Mouse (Mus musculus) megakaryocyte, embryonic 14.5 days (primary cell): ENCODE measurements at regions not wholly inside any gene's neighbourhood (a gene's known extent, or its start where the extent isn't known, plus 50 kb on each side); places are given as distances from the start of the nearest gene placed in this dataset.

Source experiments
- H3K27me3 ChIP-seq: replicated peaks from 2 replicates; pipeline ENCODE3; 2012; ENCODE audit warnings: inconsistent platforms
- H3K36me3 ChIP-seq: replicated peaks from 2 replicates; pipeline ENCODE3; 2012; ENCODE audit warnings: low read length, inconsistent platforms, mixed read lengths
- H3K4me1 ChIP-seq: 2 replicates; pipeline ENCODE4 v1.6.1; 2012; ENCODE audit warnings: inconsistent platforms
- H3K4me3 ChIP-seq: replicated peaks from 2 replicates; pipeline ENCODE3; 2012; ENCODE audit warnings: moderate library complexity, mild to moderate bottlenecking, inconsistent platforms
- H3K9me3 ChIP-seq: 2 replicates; pipeline ENCODE4 v1.6.1; 2012; ENCODE audit warnings: inconsistent platforms
- FLI1 ChIP-seq: IDR thresholded peaks from 2 replicates; pipeline ENCODE4 v1.6.1; 2012; ENCODE audit warnings: low read length, inconsistent platforms, mixed read lengths
- GATA1 ChIP-seq: IDR thresholded peaks from 3 replicates; pipeline ENCODE4 v1.6.1; 2012; ENCODE audit warnings: mixed read lengths, low read length, inconsistent platforms, borderline replicate concordance

GRCm38 (mm10) chr9:30278231-30278630 lies 148.7 kb upstream of the Snx19 start:
- Histone ChIP-seq H3K27me3 (no peaks in the 10 kb centered on the region), H3K9me3 (peaks cover 4% of the 10 kb centered on the region), H3K36me3 (no peaks in the 10 kb centered on the region), H3K4me3 (no peak overlapping the region), H3K4me1 (no peaks in the 10 kb centered on the region)
- TF ChIP-seq FLI1 (no peak), GATA1 (no peak)

- H3K4me3 ChIP-seq = no peak overlapping the region
- H3K27me3 ChIP-seq = no peaks in the 10 kb centered on the region
- H3K36me3 ChIP-seq = no peaks in the 10 kb centered on the region
- TF ChIP-seq FLI1 = no peak
- no peak for TF ChIP-seq GATA1
- peaks cover 19% of the 10 kb centered on the region for H3K9me3 ChIP-seq
- no peaks in the 10 kb centered on the region for H3K4me1 ChIP-seq
These were observed 143.7 kb upstream of the Snx19 start for GRCm38 (mm10) chr9:30283080-30283770.

GRCm38 (mm10) chr9:30283771-30284148 lies 143.1 kb upstream of the Snx19 start:
- no peak for TF ChIP-seq FLI1
- no peak for TF ChIP-seq GATA1
- Histone ChIP-seq H3K4me3 (no peak overlapping the region), H3K4me1 (no peaks in the 10 kb centered on the region), H3K9me3 (peaks cover 21% of the 10 kb centered on the region), H3K27me3 (no peaks in the 10 kb centered on the region), H3K36me3 (no peaks in the 10 kb centered on the region)

- TF ChIP-seq GATA1 (no peak), FLI1 (no peak)
- Histone ChIP-seq H3K4me3 (no peak overlapping the region), H3K9me3 (peaks cover 21% of the 10 kb centered on the region)
These were observed 142.2 kb upstream of the Snx19 start for GRCm38 (mm10) chr9:30284562-30285323.

GRCm38 (mm10) chr9:30285324-30285599 lies 141.6 kb upstream of the Snx19 start:
- Histone ChIP-seq H3K9me3 (peaks cover 21% of the 10 kb centered on the region), H3K36me3 (no peaks in the 10 kb centered on the region), H3K27me3 (no peaks in the 10 kb centered on the region), H3K4me3 (no peak overlapping the region), H3K4me1 (no peaks in the 10 kb centered on the region)
- no peak for TF ChIP-seq FLI1
- no peak for TF ChIP-seq GATA1

More at GRCm38 (mm10) chr9:30284562-30285323, 142.2 kb upstream of the Snx19 start:
- Histone ChIP-seq H3K36me3 (no peaks in the 10 kb centered on the region), H3K27me3 (no peaks in the 10 kb centered on the region), H3K4me1 (no peaks in the 10 kb centered on the region)

GRCm38 (mm10) chr9:30299844-30300243 lies 127.1 kb upstream of the Snx19 start:
- peaks cover 8% of the 10 kb centered on the region; the same call in 1 of the 2 replicates for H3K9me3 ChIP-seq
- no peak overlapping the region for H3K4me3 ChIP-seq
- no peaks in the 10 kb centered on the region for H3K36me3 ChIP-seq
- TF ChIP-seq GATA1 = no peak
- TF ChIP-seq FLI1 = no peak
- H3K4me1 ChIP-seq = no peaks in the 10 kb centered on the region
- H3K27me3 ChIP-seq = no peaks in the 10 kb centered on the region

- Histone ChIP-seq H3K36me3 (no peaks in the 10 kb centered on the region), H3K9me3 (peaks cover 5% of the 10 kb centered on the region; the same call in 1 of the 2 replicates), H3K4me1 (no peaks in the 10 kb centered on the region), H3K27me3 (no peaks in the 10 kb centered on the region), H3K4me3 (no peak overlapping the region)
- TF ChIP-seq GATA1 (no peak), FLI1 (no peak)
These were observed 118.6 kb upstream of the Snx19 start for GRCm38 (mm10) chr9:30308281-30308680.

- Histone ChIP-seq H3K36me3 (no peaks in the 10 kb centered on the region), H3K27me3 (no peaks in the 10 kb centered on the region), H3K9me3 (peaks cover 17% of the 10 kb centered on the region; the same call in 1 of the 2 replicates), H3K4me1 (no peaks in the 10 kb centered on the region), H3K4me3 (no peak overlapping the region)
- no peak for TF ChIP-seq FLI1
- no peak for TF ChIP-seq GATA1
These were observed 113.5 kb upstream of the Snx19 start for GRCm38 (mm10) chr9:30313360-30313759.

- Histone ChIP-seq H3K36me3 (no peaks in the 10 kb centered on the region), H3K4me3 (no peak overlapping the region), H3K9me3 (peaks cover 17% of the 10 kb centered on the region; the same call in 1 of the 2 replicates), H3K27me3 (no peaks in the 10 kb centered on the region), H3K4me1 (no peaks in the 10 kb centered on the region)
- TF ChIP-seq GATA1 = no peak
These were observed 112.3 kb upstream of the Snx19 start for GRCm38 (mm10) chr9:30314355-30315171.

GRCm38 (mm10) chr9:30315172-30315644 lies 111.7 kb upstream of the Snx19 start:
- TF ChIP-seq FLI1 (no peak), GATA1 (no peak)
- Histone ChIP-seq H3K36me3 (no peaks in the 10 kb centered on the region), H3K9me3 (peaks cover 17% of the 10 kb centered on the region; the same call in 1 of the 2 replicates), H3K27me3 (no peaks in the 10 kb centered on the region), H3K4me3 (no peak overlapping the region), H3K4me1 (no peaks in the 10 kb centered on the region)
